Mouse (Mus musculus) CD8-positive naive resting alpha-beta T cell, adult 2 months (primary cell): ENCODE results near the gene Ccdc27.
A peak's percentile ranks its signal among the peaks of the same experiment; 100 is the strongest.

Experiments used
- DNase-seq, 2 experiments: peaks; one replicate each; pipeline ENCODE4 v3.0.0; 2022; ENCODE audit warnings: low read depth in 2 of 2, low spot score in 2 of 2

The Ccdc27 gene

GRCm38 (mm10) chr4:154025641-154026440 lies 16.6 kb downstream of the Ccdc27 start, which contains the start of gene Smim1:
Gene Smim1 (minus strand): TSS chr4:154026230.
- no peak for DNase-seq

GRCm38 (mm10) chr4:154024729-154025521 lies 17.6 kb downstream of the Ccdc27 start:
- no peak for DNase-seq

DNA sequence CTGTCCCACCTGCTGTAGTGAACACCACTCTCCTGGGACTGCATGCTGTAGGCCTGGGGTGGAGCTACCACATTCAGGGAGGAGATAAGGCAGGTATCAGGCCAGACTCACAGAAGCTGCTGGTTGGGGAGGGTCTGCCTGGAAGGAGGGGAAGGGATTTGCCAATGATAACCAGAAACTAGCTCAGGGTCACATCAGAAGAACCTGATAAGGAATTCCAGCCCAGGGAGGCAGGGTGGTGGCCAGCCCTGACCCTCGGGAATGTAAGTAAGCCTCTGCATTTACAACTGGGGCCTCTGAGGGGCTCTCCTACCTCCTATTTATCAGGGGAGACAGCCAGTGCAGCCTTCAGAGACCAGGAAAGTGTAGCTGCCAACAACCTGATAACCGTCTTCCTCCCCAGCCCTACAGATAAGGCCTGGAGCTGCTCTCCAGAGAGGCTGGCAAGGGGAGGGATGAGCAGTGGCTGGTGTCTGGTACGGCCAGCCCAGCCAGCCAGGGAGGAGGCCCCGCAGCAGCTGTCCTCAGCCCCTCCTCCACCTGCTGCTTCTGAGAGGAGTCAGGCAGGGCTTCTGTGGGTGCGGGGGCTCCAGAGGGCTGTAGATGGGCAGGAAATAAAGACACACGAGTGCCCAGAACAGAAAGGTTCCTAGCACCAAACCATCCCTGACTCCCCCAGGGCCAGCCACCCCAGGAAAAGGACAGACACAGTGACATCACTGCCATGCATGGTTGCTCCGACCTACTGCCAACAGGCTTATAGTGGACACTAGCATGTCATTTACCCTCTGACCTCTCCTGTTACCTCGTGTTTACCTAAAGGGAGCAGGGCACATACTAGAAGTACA lies 18.5 kb downstream of the Ccdc27 start:
- DNase-seq: no peak

GRCm38 (mm10) chr4:154022844-154023243 lies 19.6 kb downstream of the Ccdc27 start:
- DNase-seq: no peak

- DNase-seq: no peak
Observed at GRCm38 (mm10) chr4:154022407-154022806, 20.1 kb downstream of the Ccdc27 start.

- no peak for DNase-seq
Observed at GRCm38 (mm10) chr4:154021432-154021831, 21.0 kb downstream of the Ccdc27 start.

- DNase-seq: no peak
Observed at GRCm38 (mm10) chr4:154019571-154019970, 22.9 kb downstream of the Ccdc27 start.

DNA sequence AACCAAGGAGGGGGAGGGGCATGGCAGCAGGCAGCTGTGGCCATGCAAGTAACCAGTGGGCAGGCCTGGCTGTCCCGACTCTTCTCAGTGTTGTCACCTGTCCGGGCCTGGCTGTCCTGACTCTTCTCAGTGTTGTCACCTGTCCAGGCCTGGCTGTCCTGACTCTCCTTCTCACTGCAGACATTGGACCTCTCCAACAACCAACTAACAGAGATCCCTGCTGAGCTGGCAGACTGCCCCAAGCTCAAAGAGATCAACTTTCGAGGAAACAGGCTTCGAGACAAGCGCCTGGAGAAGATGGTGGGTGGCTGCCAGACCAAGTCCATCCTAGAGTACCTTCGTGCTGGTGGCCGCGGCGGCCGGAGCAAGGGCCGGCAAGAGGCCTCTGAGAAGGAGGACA lies 27.0 kb downstream of the Ccdc27 start:
- DNase-seq: no peak

GRCm38 (mm10) chr4:154012132-154012882 lies 30.2 kb downstream of the Ccdc27 start:
- peak in 1 of 2 experiments; percentile 8 for DNase-seq

DNA sequence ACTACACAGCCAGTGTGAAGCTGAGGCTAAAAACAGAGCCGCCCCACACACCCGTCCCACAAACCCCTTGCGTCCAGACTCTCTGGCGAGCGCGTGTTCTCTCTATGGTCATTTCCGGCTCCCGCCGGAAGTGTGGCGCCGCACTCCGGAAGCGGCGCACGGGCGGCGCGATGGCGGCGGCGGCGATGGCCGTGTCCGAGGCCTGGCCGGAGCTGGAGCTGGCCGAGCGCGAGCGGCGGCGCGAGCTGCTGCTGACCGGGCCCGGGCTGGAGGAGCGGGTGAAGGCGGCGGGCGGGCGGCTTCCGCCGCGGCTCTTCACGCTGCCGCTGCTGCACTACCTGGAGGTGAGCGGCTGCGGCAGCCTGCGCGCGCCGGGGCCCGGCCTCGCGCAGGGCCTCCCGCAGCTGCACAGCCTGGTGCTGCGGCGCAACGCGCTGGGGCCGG lies 30.8 kb downstream of the Ccdc27 start, which contains the start of gene Lrrc47:
Lrrc47 (plus strand) TSS at position 86 of the 444 bp plus-strand sequence.
- DNase-seq: peak; percentile 37 to 49

DNA sequence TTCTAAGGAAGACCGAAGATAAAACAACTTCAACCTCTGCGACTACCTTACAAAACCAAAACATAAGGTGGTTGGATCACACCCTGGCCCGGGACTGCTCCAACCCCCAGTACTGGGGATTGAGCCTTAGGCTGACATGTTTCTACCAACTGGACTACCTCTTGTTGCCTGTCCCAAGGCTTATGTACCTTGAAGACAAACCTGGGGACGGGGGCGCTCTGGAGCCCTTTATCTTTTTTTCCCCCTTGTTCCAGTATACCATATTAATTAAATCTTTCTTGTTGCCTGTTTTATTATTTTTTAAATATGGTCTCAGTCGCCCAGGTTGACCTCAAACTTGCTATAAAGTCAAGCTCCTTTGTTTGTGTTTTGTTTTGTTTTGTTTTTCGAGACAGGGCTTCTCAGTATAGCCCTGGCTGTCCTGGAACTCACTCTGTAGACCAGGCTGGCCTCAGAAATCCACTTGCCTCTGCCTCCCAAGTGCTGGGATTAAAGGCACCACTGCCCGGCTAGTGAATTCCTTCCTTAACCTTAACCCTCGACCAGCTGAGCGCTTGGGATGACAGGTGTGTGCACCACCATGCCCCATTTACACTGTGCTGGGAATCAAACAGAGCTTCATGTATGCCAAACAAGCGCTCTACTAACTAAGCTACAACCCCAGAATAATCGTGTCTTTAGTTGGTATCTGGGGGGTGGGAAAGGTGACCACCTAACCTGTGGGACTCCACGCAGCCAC lies 31.4 kb downstream of the Ccdc27 start:
- DNase-seq: no peak

DNA sequence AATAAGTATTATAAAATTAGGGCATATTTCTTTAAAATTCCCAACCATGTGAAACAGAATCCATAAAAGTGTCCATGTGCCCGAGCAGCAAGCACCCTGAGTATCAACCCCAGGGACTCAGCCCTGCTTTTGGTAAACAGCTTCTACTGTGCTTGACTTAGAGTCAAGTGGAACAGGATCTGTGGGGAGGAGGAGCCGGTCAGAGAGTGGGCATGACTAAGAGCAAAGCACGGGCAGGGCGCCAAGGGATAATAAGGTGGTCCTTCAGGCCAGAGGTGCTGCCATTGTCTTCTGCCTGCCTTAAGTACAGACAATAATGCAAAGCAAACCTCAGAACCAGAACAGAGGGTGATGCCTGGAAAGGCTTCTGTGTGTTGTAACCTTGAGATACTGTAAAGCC lies 34.7 kb downstream of the Ccdc27 start:
- DNase-seq: no peak

DNA sequence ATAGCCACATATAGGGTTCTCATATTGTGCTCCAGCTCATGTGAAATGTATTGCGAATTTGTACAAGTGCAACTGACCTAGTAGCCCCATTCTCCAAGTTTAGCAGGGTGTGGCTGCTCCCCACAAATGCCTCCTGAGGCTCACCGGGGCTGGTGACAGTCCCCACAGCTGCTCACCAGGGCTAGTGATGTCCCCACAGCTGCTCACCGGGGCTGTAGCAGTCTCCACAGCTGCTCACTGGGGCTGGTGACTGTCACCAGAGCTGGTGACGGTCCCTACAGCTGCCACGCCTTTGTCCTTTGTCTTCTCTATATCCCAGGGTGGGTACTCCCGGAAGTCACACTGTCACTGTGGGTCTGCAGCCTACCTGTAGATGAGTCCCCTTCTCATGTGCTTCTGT lies 36.2 kb downstream of the Ccdc27 start:
- no peak for DNase-seq

- no peak for DNase-seq
Observed at GRCm38 (mm10) chr4:154005488-154005887, 37.0 kb downstream of the Ccdc27 start.

GRCm38 (mm10) chr4:153993505-153993904 lies 49.0 kb downstream of the Ccdc27 start:
- no peak for DNase-seq

DNA sequence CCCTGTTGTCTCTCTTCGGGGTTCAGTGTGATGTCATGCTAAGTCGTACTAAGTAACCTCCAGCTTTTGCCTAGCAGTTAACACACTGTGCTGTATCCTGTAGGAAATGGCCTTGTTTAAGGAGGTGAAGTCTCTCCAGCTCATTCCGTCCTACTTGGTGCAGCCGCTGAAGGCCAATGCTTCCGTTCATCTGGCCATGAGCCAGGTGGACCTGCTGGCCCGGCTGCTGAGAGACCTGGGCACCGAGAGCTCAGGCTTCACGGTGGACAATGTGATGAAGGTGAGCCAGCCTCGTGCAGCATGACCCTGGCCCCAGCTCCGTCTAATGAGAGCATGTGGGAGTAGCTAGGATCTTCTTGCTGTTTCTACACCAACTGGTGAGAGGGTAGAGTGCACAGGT lies 49.8 kb downstream of the Ccdc27 start:
- no peak for DNase-seq

DNA sequence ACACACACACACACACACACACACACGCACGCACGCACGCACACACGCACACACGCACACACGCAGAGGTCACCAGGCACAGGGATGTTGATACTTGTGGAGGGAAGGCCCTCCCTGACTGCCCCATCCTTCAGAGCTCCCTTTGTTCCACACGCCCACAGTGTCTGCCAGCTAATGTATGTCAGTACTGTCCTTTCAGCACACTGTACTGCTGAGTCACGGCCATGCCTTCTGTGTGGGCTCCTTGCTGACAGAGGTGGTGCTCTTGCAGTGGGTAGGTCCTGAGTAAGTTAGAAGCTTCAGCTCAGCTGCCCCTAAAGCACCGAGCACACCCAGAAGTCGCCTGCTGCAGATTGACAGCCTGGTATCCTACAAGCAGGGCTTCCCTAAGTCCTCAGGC lies 62.0 kb downstream of the Ccdc27 start:
- DNase-seq: no peak

DNA sequence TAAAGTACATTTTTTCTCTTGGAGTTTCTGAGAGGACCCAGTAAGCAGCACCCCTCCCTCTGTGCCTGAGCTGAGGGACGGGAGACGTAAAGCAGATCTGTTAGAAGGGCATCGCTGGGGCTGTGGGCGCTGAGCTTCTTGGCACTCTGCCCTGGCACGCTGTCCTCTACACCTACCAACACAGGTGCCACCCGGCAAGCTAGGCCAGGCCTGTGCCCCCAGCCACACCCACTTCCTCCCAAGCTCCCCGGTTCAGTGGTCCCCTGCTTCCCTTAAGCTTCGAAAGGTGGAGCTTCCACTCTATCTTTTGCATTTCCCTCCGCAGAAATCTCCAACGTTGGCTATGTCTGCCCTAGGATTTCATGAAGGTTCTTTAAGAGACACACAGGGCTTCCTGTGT lies 63.2 kb downstream of the Ccdc27 start:
- DNase-seq: no peak
